Mouse (Mus musculus): ENCODE measurements around the gene Card19. TPM values are rescaled to one million over a fixed set of nuclear protein-coding genes. Genes with fewer than 3 reads are reported as not detected.
A peak's percentile ranks its signal among the peaks of the same experiment; 100 is the strongest.

Gene Card19
- polyA plus RNA-seq, 1 experiment from 2014 or later = 36.8 TPM

DNA sequence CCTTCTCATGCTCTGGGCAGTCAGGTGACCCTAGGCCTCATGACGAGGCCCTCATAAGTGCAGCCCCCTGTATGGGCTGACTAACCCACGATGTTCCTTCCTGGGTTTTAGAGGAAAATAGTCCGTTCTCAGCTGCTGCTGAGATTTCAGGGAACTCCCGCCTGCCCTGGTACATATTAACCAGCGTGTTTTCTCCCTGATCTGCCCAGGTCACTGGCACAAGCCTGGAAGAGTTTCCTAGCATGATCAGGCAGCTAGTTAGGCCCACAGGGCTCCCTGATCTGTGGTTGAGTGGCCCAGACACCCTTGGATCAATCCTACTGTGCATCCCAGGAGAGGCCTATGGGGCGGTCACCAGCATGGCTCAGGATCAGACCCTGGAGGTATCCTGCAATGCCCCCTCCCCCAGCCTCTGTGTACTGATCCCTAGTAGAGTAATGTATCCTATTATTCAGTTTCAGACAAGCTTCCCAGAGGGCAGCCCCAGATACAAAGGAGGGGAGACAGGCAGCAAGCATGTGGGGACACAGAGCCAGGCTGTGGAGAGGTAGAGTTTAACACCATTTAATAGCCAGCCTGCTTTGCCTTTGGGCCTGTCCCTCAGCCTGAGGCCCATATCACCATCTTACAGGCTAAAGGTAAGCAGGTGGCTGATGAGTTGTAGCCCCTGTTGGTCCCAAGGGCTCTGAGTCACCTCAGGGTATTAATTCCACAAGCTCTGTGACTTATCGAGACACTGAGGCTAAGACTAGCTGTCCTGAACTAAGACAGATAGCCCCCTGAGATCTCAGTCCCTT is 24.8 kb downstream of the Card19 start:
- Histone ChIP-seq H3K4me3 (no peak overlapping the region), H3K9ac (no peak overlapping the region), H3K36me3 (no peaks in the 10 kb centered on the region), H3K27me3 (peaks cover 21% of the 10 kb centered on the region), H3K4me2 (replicated peaks) (no peak overlapping the region), H3K27ac (0 out of 2 replicates have a peak overlapping the region, but pooled peaks have one; percentile 37), H3K4me1 (peaks cover 36% of the 10 kb centered on the region), H3K9me3 (replicated peaks) (no peaks in the 10 kb centered on the region)
- WGBS = 66% methylated on average over 7 of the region's 7 CpGs
- no peak for ATAC-seq (ENCODE audit: low FRiP score)

DNA sequence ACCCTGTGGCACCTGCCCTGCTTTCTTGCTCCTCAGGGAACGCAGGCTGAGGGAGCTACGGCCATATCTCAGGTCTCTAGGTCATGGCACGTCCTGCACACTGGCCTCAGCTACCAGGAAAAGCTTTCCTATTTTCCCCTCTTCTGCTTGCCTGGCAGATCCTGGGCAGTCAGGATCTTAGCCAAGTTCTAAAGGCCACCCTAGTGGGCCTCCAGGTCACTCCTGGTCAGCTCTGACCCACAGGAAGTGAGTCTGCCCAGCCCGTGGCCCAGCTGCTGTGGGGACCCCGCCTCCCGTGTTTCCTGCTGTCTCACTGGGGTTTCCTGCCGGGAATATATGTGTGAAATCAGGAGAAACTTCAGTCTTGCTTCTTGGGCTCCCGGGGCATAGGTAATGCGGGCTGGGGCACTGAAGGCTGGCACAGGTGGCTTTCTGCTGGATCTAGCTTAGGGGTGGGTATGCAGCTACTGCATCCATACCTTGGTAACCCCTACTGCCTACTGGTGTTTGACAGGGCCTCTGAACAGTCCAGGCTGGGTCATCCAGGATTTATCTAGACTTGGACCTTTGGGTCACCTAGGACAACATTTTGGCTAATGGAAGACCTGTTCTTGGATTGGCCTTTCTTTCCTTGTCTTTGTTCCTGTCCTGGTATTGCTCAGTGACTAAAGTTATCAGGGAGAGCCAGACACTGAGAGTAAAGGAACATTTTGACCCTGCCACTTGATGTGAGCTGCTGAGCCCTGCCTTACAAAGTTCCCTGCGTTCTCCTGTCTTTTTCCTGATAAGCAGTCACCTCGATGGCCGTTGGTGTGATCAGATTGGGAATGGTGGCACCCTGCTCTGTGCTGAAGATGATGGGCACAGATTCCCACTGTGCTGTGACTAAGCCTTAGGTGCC is 25.6 kb downstream of the Card19 start:
- Histone ChIP-seq H3K9me3 (replicated peaks) (no peaks in the 10 kb centered on the region), H3K4me1 (peaks cover 36% of the 10 kb centered on the region), H3K36me3 (no peaks in the 10 kb centered on the region), H3K4me2 (replicated peaks) (no peak overlapping the region), H3K27me3 (peaks cover 21% of the 10 kb centered on the region), H3K4me3 (no peak overlapping the region), H3K27ac (no peak overlapping the region), H3K9ac (no peak overlapping the region)
- 78% methylated on average over 12 of the region's 12 CpGs for WGBS
- ATAC-seq (ENCODE audit: low FRiP score) = no peak

- 58% methylated on average over 2 of the region's 2 CpGs for WGBS
- H3K4me2 ChIP-seq (replicated peaks) = 0 out of 2 replicates have a peak overlapping the region, but pooled peaks have one; percentile 11
- H3K4me3 ChIP-seq = no peak overlapping the region
- H3K27ac ChIP-seq = no peak overlapping the region
- no peaks in the 10 kb centered on the region for H3K36me3 ChIP-seq
- 0 out of 2 replicates have a peak, but pooled peaks cover 2% of the 10 kb centered on the region for H3K9me3 ChIP-seq (replicated peaks)
- ATAC-seq (ENCODE audit: low FRiP score) = no peak
- H3K27me3 ChIP-seq = peaks cover 21% of the 10 kb centered on the region
- H3K4me1 ChIP-seq = peaks cover 36% of the 10 kb centered on the region
- H3K9ac ChIP-seq = no peak overlapping the region
Observed at GRCm38 (mm10) chr13:49188966-49189360, 26.9 kb downstream of the Card19 start.

DNA sequence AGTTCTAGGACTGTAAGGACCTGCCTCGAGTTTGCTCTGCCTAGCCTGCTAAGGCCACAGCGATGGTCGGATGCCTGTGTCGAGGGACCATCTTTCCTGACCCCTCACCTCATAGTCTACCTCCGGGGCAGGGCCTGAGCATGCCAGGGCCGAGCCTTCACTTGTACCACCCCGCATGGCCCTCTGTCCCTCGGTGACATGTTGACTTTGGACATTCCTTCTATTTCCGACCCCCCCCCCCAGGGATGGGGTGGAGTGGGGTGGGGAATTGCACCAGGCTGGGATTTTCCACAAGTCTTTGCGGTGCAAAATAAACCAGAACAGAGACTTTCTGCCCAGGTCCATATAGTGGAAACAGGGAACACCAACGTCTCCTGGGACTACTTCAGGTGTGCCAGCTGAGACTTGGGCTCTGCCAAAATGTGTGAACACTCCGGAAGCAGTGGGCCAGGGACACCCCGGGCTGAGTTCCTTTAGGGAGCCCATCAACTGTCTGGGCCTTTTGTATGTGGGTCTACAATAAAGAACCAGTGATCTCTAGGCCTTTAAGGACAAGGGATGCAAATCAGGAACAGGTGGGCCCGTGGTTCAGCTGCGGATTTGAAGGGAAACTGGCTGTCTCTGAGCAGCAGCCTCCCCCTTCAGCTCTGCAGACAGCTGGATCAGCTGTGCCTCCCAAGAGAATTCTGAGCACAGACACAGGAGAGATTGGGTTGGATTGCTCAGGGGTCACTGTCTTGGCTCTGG is 27.4 kb downstream of the Card19 start:
- 28% methylated on average over 15 of the region's 15 CpGs for WGBS
- Histone ChIP-seq H3K27me3 (peaks cover 21% of the 10 kb centered on the region), H3K27ac (no peak overlapping the region), H3K36me3 (no peaks in the 10 kb centered on the region), H3K9me3 (replicated peaks) (0 out of 2 replicates have a peak, but pooled peaks cover 3% of the 10 kb centered on the region), H3K9ac (peak overlapping the region; percentile 72), H3K4me2 (replicated peaks) (peak overlapping the region; percentile 99), H3K4me1 (peaks cover 36% of the 10 kb centered on the region), H3K4me3 (peak overlapping the region; percentile 71)
- ATAC-seq (ENCODE audit: low FRiP score) = peak; percentile 8; the same call in 1 of the 2 replicates

GRCm38 (mm10) chr13:49187288-49188218 is 28.3 kb downstream of the Card19 start, which contains the start of gene Ninj1:
Gene Ninj1, plus strand, starts transcription at chr13:49187485.
- peaks cover 36% of the 10 kb centered on the region for H3K4me1 ChIP-seq
- peak; percentile 90 for ATAC-seq (ENCODE audit: low FRiP score)
- no peaks in the 10 kb centered on the region for H3K36me3 ChIP-seq
- H3K9me3 ChIP-seq (replicated peaks) = 0 out of 2 replicates have a peak, but pooled peaks cover 3% of the 10 kb centered on the region
- H3K27me3 ChIP-seq = peaks cover 21% of the 10 kb centered on the region
- peak within 1 kb of the TSS; percentile 12; the same call in 1 of the 2 replicates for H3K27ac ChIP-seq
- H3K4me2 ChIP-seq (replicated peaks) = peak within 1 kb of the TSS; percentile 99
- WGBS = under 1% methylated on average over 63 of the region's 87 CpGs
- peak within 1 kb of the TSS; percentile 71 for H3K4me3 ChIP-seq
- H3K9ac ChIP-seq = peak within 1 kb of the TSS; percentile 72

DNA sequence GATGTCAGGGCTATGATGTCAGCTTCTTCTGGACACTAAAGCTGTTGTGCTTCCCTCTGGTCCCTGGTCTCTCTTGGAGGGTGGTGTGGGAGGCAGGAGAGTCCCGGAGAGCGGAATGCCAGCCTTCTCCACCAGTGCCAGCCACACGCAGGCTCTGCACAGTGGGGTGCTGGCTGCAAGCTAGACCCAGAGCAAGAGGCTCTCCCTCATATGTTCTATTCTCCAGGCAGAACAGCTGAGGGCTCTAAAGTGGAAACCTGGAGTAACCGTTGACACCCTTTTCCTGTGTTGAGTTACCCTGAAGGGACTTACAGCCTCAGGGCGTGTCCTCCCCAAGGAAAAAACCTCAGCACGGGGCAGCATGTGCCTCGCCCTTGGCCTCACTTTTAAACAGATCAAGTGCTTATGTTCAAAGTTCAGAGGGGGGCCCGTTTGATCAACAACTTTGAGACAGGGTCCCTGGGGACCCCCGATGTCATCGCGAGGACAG is 29.0 kb downstream of the Card19 start:
- Histone ChIP-seq H3K36me3 (no peaks in the 10 kb centered on the region), H3K9ac (peak overlapping the region; percentile 72; the same call in 1 of the 2 replicates), H3K4me3 (peak overlapping the region; percentile 71), H3K27me3 (peaks cover 21% of the 10 kb centered on the region), H3K27ac (no peak overlapping the region), H3K4me2 (replicated peaks) (peak overlapping the region; percentile 99), H3K9me3 (replicated peaks) (0 out of 2 replicates have a peak, but pooled peaks cover 3% of the 10 kb centered on the region), H3K4me1 (peaks cover 36% of the 10 kb centered on the region)
- 14% methylated on average over 11 of the region's 11 CpGs for WGBS
- peak; percentile 10; the same call in 1 of the 2 replicates for ATAC-seq (ENCODE audit: low FRiP score)

DNA sequence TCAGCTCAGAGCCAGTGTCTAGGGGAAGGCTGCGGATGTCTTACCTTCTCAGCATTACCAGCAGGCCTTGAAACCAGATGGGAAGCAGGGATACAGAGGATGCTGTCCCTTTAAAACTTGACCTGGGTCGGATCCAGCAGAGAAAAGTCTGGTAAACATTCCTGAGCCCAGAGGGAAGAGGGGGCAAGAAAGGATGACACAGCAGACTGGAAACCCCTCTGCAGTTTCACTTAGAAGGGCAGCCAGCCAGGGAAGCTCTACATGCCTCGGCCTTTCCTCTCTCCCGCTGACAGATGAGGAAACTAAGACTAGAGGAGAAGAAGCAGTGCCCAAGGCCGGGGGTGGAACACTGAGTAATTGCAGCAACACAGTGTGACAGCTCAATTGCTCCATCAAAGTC is 32.2 kb downstream of the Card19 start:
- WGBS = 59% methylated on average over 5 of the region's 5 CpGs
- Histone ChIP-seq H3K4me1 (peaks cover 26% of the 10 kb centered on the region), H3K27ac (no peak overlapping the region), H3K9ac (no peak overlapping the region), H3K4me3 (no peak overlapping the region), H3K4me2 (replicated peaks) (no peak overlapping the region), H3K27me3 (peaks cover 8% of the 10 kb centered on the region), H3K9me3 (replicated peaks) (0 out of 2 replicates have a peak, but pooled peaks cover 3% of the 10 kb centered on the region), H3K36me3 (no peaks in the 10 kb centered on the region)
- no peak for ATAC-seq (ENCODE audit: low FRiP score)

GRCm38 (mm10) chr13:49183161-49183560 is 32.7 kb downstream of the Card19 start:
- 0 out of 2 replicates have a peak, but pooled peaks cover 3% of the 10 kb centered on the region for H3K9me3 ChIP-seq (replicated peaks)
- H3K4me2 ChIP-seq (replicated peaks) = no peak overlapping the region
- peaks cover 25% of the 10 kb centered on the region for H3K4me1 ChIP-seq
- ATAC-seq (ENCODE audit: low FRiP score) = no peak
- no peak overlapping the region for H3K9ac ChIP-seq
- peaks cover 6% of the 10 kb centered on the region for H3K27me3 ChIP-seq
- WGBS = 63% methylated on average over 5 of the region's 5 CpGs
- H3K36me3 ChIP-seq = no peaks in the 10 kb centered on the region
- H3K4me3 ChIP-seq = no peak overlapping the region
- no peak overlapping the region for H3K27ac ChIP-seq

DNA sequence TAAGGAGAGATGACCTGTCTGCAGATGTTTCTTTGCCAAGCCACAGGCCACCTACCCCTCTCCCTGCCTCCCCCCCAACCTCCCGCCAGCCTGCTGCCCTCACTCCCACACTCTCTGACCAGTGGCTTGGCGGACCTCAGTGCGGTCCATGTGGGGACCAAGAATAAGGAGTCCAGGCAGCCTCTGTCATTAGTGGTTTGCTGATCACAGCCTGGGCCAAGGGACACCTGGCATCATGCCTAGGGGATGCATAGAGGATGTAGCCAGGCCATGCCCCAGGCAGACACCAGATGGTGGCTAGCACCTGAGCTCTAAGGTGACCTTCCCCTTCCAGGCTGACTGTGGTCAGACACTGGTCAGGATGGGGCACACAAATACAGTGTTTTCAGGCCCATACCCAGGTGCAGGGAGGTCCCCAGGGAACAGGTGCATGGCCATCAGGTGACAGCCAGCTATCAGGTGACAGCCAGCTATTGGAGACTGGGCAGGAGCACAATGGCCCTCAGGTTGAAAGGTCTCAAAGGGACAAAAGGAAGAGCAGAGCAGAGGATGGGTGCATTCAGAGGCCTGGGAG is 34.3 kb downstream of the Card19 start:
- Histone ChIP-seq H3K4me1 (peaks cover 10% of the 10 kb centered on the region; the same call in 1 of the 2 replicates), H3K36me3 (no peaks in the 10 kb centered on the region), H3K4me3 (no peak overlapping the region), H3K9me3 (replicated peaks) (0 out of 2 replicates have a peak, but pooled peaks cover 3% of the 10 kb centered on the region), H3K4me2 (replicated peaks) (no peak overlapping the region), H3K9ac (no peak overlapping the region), H3K27me3 (peaks cover 2% of the 10 kb centered on the region), H3K27ac (no peak overlapping the region)
- no peak for ATAC-seq (ENCODE audit: low FRiP score)
- WGBS = 66% methylated on average over 3 of the region's 3 CpGs

GRCm38 (mm10) chr13:49180691-49181090 is 35.1 kb downstream of the Card19 start:
- Histone ChIP-seq H3K9ac (no peak overlapping the region), H3K36me3 (no peaks in the 10 kb centered on the region), H3K4me1 (0 out of 2 replicates have a peak, but pooled peaks cover 10% of the 10 kb centered on the region), H3K27me3 (no peaks in the 10 kb centered on the region), H3K27ac (no peak overlapping the region), H3K4me3 (no peak overlapping the region), H3K9me3 (replicated peaks) (0 out of 2 replicates have a peak, but pooled peaks cover 3% of the 10 kb centered on the region), H3K4me2 (replicated peaks) (no peak overlapping the region)
- WGBS = 50% methylated on average over 1 of the region's 1 CpGs
- ATAC-seq (ENCODE audit: low FRiP score) = no peak

All from hindbrain, embryonic 12.5 days (tissue).